Mouse (Mus musculus) midbrain, embryonic 15.5 days (tissue): ENCODE data around the gene Sync. TPM values are rescaled to one million over a fixed set of nuclear protein-coding genes. Genes with fewer than 3 reads are reported as not detected.

Source experiments
- ATAC-seq: fragments of 200-750 bp; cut with Nextera tagmentation; replicated peaks from 2 replicates; pipeline ENCODE4 v1.8.0; 2017; ENCODE audit warnings: moderate TSS enrichment
- H3K27ac ChIP-seq: fragments of 300-500 bp; sonication (generic); 2 replicates; pipeline ENCODE4 v1.5.1; 2015; ENCODE audit warnings: mild to moderate bottlenecking, inconsistent platforms
- H3K27me3 ChIP-seq: fragments of 300-500 bp; sonication (generic); replicated peaks from 2 replicates; pipeline ENCODE4 v1.6.1; 2015; ENCODE audit warnings: inconsistent platforms
- H3K36me3 ChIP-seq: fragments of 300-500 bp; sonication (generic); replicated peaks from 2 replicates; pipeline ENCODE4 v1.6.1; 2015; ENCODE audit warnings: inconsistent platforms
- H3K4me1 ChIP-seq: fragments of 300-500 bp; sonication (generic); 2 replicates; pipeline ENCODE4 v1.6.1; 2015; ENCODE audit warnings: inconsistent platforms
- H3K4me2 ChIP-seq: fragments of 300-500 bp; sonication (generic); 2 replicates; pipeline ENCODE4 v1.6.1; 2015; ENCODE audit warnings: inconsistent platforms, mild to moderate bottlenecking, moderate library complexity
- H3K4me3 ChIP-seq: fragments of 300-500 bp; sonication (generic); 2 replicates; pipeline ENCODE4 v1.5.1; 2015; ENCODE audit warnings: mild to moderate bottlenecking, inconsistent platforms
- H3K9ac ChIP-seq: fragments of 300-500 bp; sonication (generic); 2 replicates; pipeline ENCODE4 v1.6.1; 2015; ENCODE audit warnings: mild to moderate bottlenecking, inconsistent platforms
- H3K9me3 ChIP-seq: fragments of 300-500 bp; sonication (generic); 2 replicates; pipeline ENCODE4 v1.6.1; 2016; ENCODE audit warnings: inconsistent platforms
- WGBS: fragments of 180-500 bp; shearing (Covaris S2); methylation state at CpG from one replicate; pipeline ENCODE4 v1.1.7; 2015; ENCODE audit warnings: mixed read lengths; 5-methylcytosine and 5-hydroxymethylcytosine counted together
- polyA plus RNA-seq: library from polyadenylated mRNA; unstranded; fragments of >200 nt; fragmentation: Nextera tagmentation; extraction: Ambion mirVana; gene quantifications from 2 replicates; pipeline ENCODE4 v1.2.1, GENCODE M21; 2015

Gene Sync
- polyA plus RNA-seq, 1 experiment from 2014 or later, result 0.86 TPM

GRCm38 (mm10) chr4:129292831-129293230 is 5.4 kb downstream of the Sync start:
- Histone ChIP-seq H3K36me3 (no peaks in the 10 kb centered on the region), H3K4me2 (no peak overlapping the region), H3K4me3 (no peak overlapping the region), H3K27me3 (no peaks in the 10 kb centered on the region), H3K9me3 (no peaks in the 10 kb centered on the region), H3K9ac (no peak overlapping the region), H3K27ac (no peak overlapping the region), H3K4me1 (peaks cover 2% of the 10 kb centered on the region; the same call in 1 of the 2 replicates)
- ATAC-seq, result no peak
- WGBS, result 74% methylated on average over 7 of the region's 7 CpGs

- no peaks in the 10 kb centered on the region for H3K9me3 ChIP-seq
- H3K27ac ChIP-seq, result no peak overlapping the region
- no peaks in the 10 kb centered on the region for H3K27me3 ChIP-seq
- WGBS, result 25% methylated on average over 16 of the region's 16 CpGs
- ATAC-seq, result no peak
- H3K9ac ChIP-seq, result no peak overlapping the region
- no peaks in the 10 kb centered on the region for H3K4me1 ChIP-seq
- H3K4me2 ChIP-seq, result 0 out of 2 replicates have a peak overlapping the region, but pooled peaks have one; percentile 1
- no peaks in the 10 kb centered on the region for H3K36me3 ChIP-seq
- H3K4me3 ChIP-seq, result no peak overlapping the region
Observed at GRCm38 (mm10) chr4:129293702-129294101, 6.3 kb downstream of the Sync start.

- Histone ChIP-seq H3K4me2 (no peak overlapping the region), H3K9ac (no peak overlapping the region), H3K9me3 (no peaks in the 10 kb centered on the region), H3K27me3 (no peaks in the 10 kb centered on the region), H3K36me3 (no peaks in the 10 kb centered on the region), H3K4me3 (no peak overlapping the region), H3K27ac (no peak overlapping the region), H3K4me1 (no peaks in the 10 kb centered on the region)
- no peak for ATAC-seq
- WGBS, result 84% methylated on average over 2 of the region's 2 CpGs
Observed at GRCm38 (mm10) chr4:129295188-129295587, 7.8 kb downstream of the Sync start.

GRCm38 (mm10) chr4:129296066-129296465 is 8.6 kb downstream of the Sync start:
- Histone ChIP-seq H3K9ac (no peak overlapping the region), H3K36me3 (no peaks in the 10 kb centered on the region), H3K4me3 (no peak overlapping the region), H3K4me2 (no peak overlapping the region), H3K27me3 (no peaks in the 10 kb centered on the region), H3K9me3 (no peaks in the 10 kb centered on the region), H3K27ac (no peak overlapping the region), H3K4me1 (no peaks in the 10 kb centered on the region)
- 89% methylated on average over 7 of the region's 7 CpGs for WGBS
- ATAC-seq, result no peak

GRCm38 (mm10) chr4:129297724-129298123 is 10.3 kb downstream of the Sync start:
- Histone ChIP-seq H3K27me3 (no peaks in the 10 kb centered on the region), H3K27ac (no peak overlapping the region), H3K4me1 (no peaks in the 10 kb centered on the region), H3K4me3 (no peak overlapping the region), H3K4me2 (no peak overlapping the region), H3K9me3 (no peaks in the 10 kb centered on the region), H3K9ac (no peak overlapping the region), H3K36me3 (no peaks in the 10 kb centered on the region)
- no peak for ATAC-seq
- 98% methylated on average over 4 of the region's 4 CpGs for WGBS

GRCm38 (mm10) chr4:129299121-129299520 is 11.7 kb downstream of the Sync start:
- Histone ChIP-seq H3K36me3 (no peaks in the 10 kb centered on the region), H3K4me1 (no peaks in the 10 kb centered on the region), H3K4me3 (no peak overlapping the region), H3K27me3 (no peaks in the 10 kb centered on the region), H3K4me2 (no peak overlapping the region), H3K9ac (no peak overlapping the region), H3K27ac (no peak overlapping the region), H3K9me3 (no peaks in the 10 kb centered on the region)
- 58% methylated on average over 10 of the region's 10 CpGs for WGBS
- ATAC-seq, result no peak

- ATAC-seq, result no peak
- no peak overlapping the region for H3K9ac ChIP-seq
- no peaks in the 10 kb centered on the region for H3K9me3 ChIP-seq
- H3K36me3 ChIP-seq, result peaks cover 12% of the 10 kb centered on the region; the same call in 1 of the 2 replicates
- WGBS, result 64% methylated on average over 5 of the region's 5 CpGs
- H3K27ac ChIP-seq, result no peak overlapping the region
- H3K27me3 ChIP-seq, result no peaks in the 10 kb centered on the region
- H3K4me1 ChIP-seq, result no peaks in the 10 kb centered on the region
- H3K4me3 ChIP-seq, result no peak overlapping the region
- H3K4me2 ChIP-seq, result no peak overlapping the region
Observed at GRCm38 (mm10) chr4:129303401-129303800, 16.0 kb downstream of the Sync start.

- no peaks in the 10 kb centered on the region for H3K4me1 ChIP-seq
- H3K27ac ChIP-seq, result no peak overlapping the region
- H3K4me2 ChIP-seq, result no peak overlapping the region
- H3K9ac ChIP-seq, result no peak overlapping the region
- peaks cover 16% of the 10 kb centered on the region; the same call in 1 of the 2 replicates for H3K36me3 ChIP-seq
- no peaks in the 10 kb centered on the region for H3K27me3 ChIP-seq
- 90% methylated on average over 9 of the region's 9 CpGs for WGBS
- H3K9me3 ChIP-seq, result no peaks in the 10 kb centered on the region
- H3K4me3 ChIP-seq, result no peak overlapping the region
- no peak for ATAC-seq
Observed at GRCm38 (mm10) chr4:129303816-129304215, 16.4 kb downstream of the Sync start.

GRCm38 (mm10) chr4:129304306-129304705 is 16.9 kb downstream of the Sync start:
- 80% methylated on average over 1 of the region's 1 CpGs for WGBS
- Histone ChIP-seq H3K4me1 (no peaks in the 10 kb centered on the region), H3K9ac (no peak overlapping the region), H3K27ac (no peak overlapping the region), H3K9me3 (no peaks in the 10 kb centered on the region), H3K4me3 (no peak overlapping the region), H3K4me2 (no peak overlapping the region), H3K36me3 (peaks cover 17% of the 10 kb centered on the region; the same call in 1 of the 2 replicates), H3K27me3 (no peaks in the 10 kb centered on the region)
- no peak for ATAC-seq

- no peak overlapping the region for H3K27ac ChIP-seq
- H3K4me1 ChIP-seq, result no peaks in the 10 kb centered on the region
- H3K36me3 ChIP-seq, result peaks cover 24% of the 10 kb centered on the region; the same call in 1 of the 2 replicates
- no peak overlapping the region for H3K4me2 ChIP-seq
- no peaks in the 10 kb centered on the region for H3K27me3 ChIP-seq
- no peak for ATAC-seq
- H3K9ac ChIP-seq, result no peak overlapping the region
- WGBS, result 96% methylated on average over 1 of the region's 1 CpGs
- H3K4me3 ChIP-seq, result no peak overlapping the region
- no peaks in the 10 kb centered on the region for H3K9me3 ChIP-seq
Observed at GRCm38 (mm10) chr4:129307936-129308335, 20.5 kb downstream of the Sync start.

- no peak overlapping the region for H3K27ac ChIP-seq
- H3K4me3 ChIP-seq, result no peak overlapping the region
- WGBS, result 88% methylated on average over 3 of the region's 3 CpGs
Observed at GRCm38 (mm10) chr4:129313886-129314285, 26.5 kb downstream of the Sync start.

GRCm38 (mm10) chr4:129320876-129321275 is 33.5 kb downstream of the Sync start:
- Histone ChIP-seq H3K27ac (no peak overlapping the region), H3K36me3 (peaks cover 38% of the 10 kb centered on the region), H3K9me3 (no peaks in the 10 kb centered on the region), H3K4me3 (no peak overlapping the region), H3K27me3 (no peaks in the 10 kb centered on the region), H3K4me1 (no peaks in the 10 kb centered on the region), H3K4me2 (no peak overlapping the region), H3K9ac (no peak overlapping the region)
- no peak for ATAC-seq
- WGBS, result 92% methylated on average over 1 of the region's 1 CpGs

More at GRCm38 (mm10) chr4:129313886-129314285, 26.5 kb downstream of the Sync start:
- Histone ChIP-seq H3K4me2 (no peak overlapping the region), H3K4me1 (no peaks in the 10 kb centered on the region), H3K36me3 (peaks cover 46% of the 10 kb centered on the region), H3K9ac (no peak overlapping the region), H3K27me3 (no peaks in the 10 kb centered on the region), H3K9me3 (no peaks in the 10 kb centered on the region)
- no peak for ATAC-seq

- Histone ChIP-seq H3K4me3 (no peak overlapping the region), H3K4me2 (no peak overlapping the region), H3K36me3 (peaks cover 31% of the 10 kb centered on the region), H3K4me1 (peaks cover 4% of the 10 kb centered on the region; the same call in 1 of the 2 replicates), H3K9ac (no peak overlapping the region), H3K9me3 (no peaks in the 10 kb centered on the region), H3K27me3 (no peaks in the 10 kb centered on the region), H3K27ac (no peak overlapping the region)
- WGBS, result 90% methylated on average over 5 of the region's 5 CpGs
- no peak for ATAC-seq
Observed at GRCm38 (mm10) chr4:129322042-129322441, 34.6 kb downstream of the Sync start.
